Mouse (Mus musculus) hematopoietic stem cell, adult 5-6 weeks (primary cell): ENCODE data around the gene H2-T22. TPM values are rescaled to one million over a fixed set of nuclear protein-coding genes. Genes with fewer than 3 reads are reported as not detected.
"Not testable (repeated sequence)": the region's sequence is repeated elsewhere in the genome, so short reads cannot be mapped to it uniquely, and the experiment has no call there.

Experiments
- ATAC-seq, 2 experiments: fragments of 125-278 bp in 1 of 2; replicated peaks in 1 of 2; 2 replicates each; pipeline ENCODE4 v1.8.0; 2016 to 2017; ENCODE audit warnings: inconsistent platforms in 2 of 2, mild to moderate bottlenecking in 2 of 2, moderate number of reproducible peaks in 2 of 2, low read depth in 1 of 2, moderate TSS enrichment in 1 of 2; ENCODE audit not compliant: low FRiP score in 2 of 2, poor library complexity in 2 of 2, severe bottlenecking in 2 of 2, insufficient read depth in 1 of 2, low TSS enrichment in 1 of 2
- total RNA-seq: library from RNA; stranded (forward); fragments of 172-1452, 232-1000 nt; gene quantifications from 2 replicates; pipeline ENCODE4 v1.2.3, GENCODE M21; 2017

H2-T22 gene
- total RNA-seq, result 66.7 and 102 TPM in 2 replicates

GRCm38 (mm10) chr17:36042610-36043169 lies at the start of gene H2-T22, which contains the start of gene Gm6034:
Gene H2-T22 (minus strand): TSS chr17:36042747.
Gene Gm6034 (plus strand): TSS chr17:36042961.
- peak; percentile 93 to 96 for ATAC-seq

GRCm38 (mm10) chr17:36091933-36092332 lies 49.4 kb upstream of the H2-T22 start:
- not testable (repeated sequence) for ATAC-seq

- ATAC-seq, result not testable (repeated sequence)
These were observed 43.4 kb upstream of the H2-T22 start for GRCm38 (mm10) chr17:36085976-36086375.

- ATAC-seq, result peak in 1 of 2 experiments; percentile 26; a peak in 1 of 4 replicates
These were observed 41.4 kb upstream of the H2-T22 start for GRCm38 (mm10) chr17:36083870-36084451.

GRCm38 (mm10) chr17:36083266-36083869 lies 40.8 kb upstream of the H2-T22 start:
- ATAC-seq, result peak; percentile 35 to 69; a peak in 3 of 4 replicates

- ATAC-seq, result not testable (repeated sequence)
These were observed 40.1 kb upstream of the H2-T22 start for GRCm38 (mm10) chr17:36082519-36083232.

GRCm38 (mm10) chr17:36081901-36082300 lies 39.4 kb upstream of the H2-T22 start:
- not testable (repeated sequence) for ATAC-seq

GRCm38 (mm10) chr17:36060829-36061228 lies 18.3 kb upstream of the H2-T22 start:
- peak; percentile 58 to 78 for ATAC-seq

GRCm38 (mm10) chr17:36058362-36058761 lies 15.8 kb upstream of the H2-T22 start, which contains the start of gene Gm11127:
Gene Gm11127 (minus strand): TSS chr17:36058371.
- not testable (repeated sequence) for ATAC-seq

- not testable (repeated sequence) for ATAC-seq
These were observed 15.4 kb upstream of the H2-T22 start for GRCm38 (mm10) chr17:36057927-36058326.

GRCm38 (mm10) chr17:36043286-36043685 lies 739 bp upstream of the H2-T22 start:
- ATAC-seq, result no peak

GRCm38 (mm10) chr17:36042055-36042454 lies 492 bp downstream of the H2-T22 start:
- not testable (repeated sequence) for ATAC-seq

GRCm38 (mm10) chr17:36040604-36041003 lies 1.9 kb downstream of the H2-T22 start:
- ATAC-seq, result not testable (repeated sequence)

- not testable (repeated sequence) for ATAC-seq
These were observed 6.4 kb downstream of the H2-T22 start for GRCm38 (mm10) chr17:36036126-36036525.

- ATAC-seq, result peak; percentile 40 to 54; a peak in 2 of 4 replicates
These were observed 7.4 kb downstream of the H2-T22 start for GRCm38 (mm10) chr17:36035010-36035638.

- not testable (repeated sequence) for ATAC-seq
These were observed 8.0 kb downstream of the H2-T22 start for GRCm38 (mm10) chr17:36034524-36034923.

- peak; percentile 82 to 88 for ATAC-seq
These were observed 10.1 kb downstream of the H2-T22 start, which contains the start of gene H2-T23 for GRCm38 (mm10) chr17:36032351-36032875. Gene H2-T23 (minus strand): TSS chr17:36032855.
